Mouse (Mus musculus) layer of hippocampus, adult 9-10 months (tissue): ENCODE measurements around the gene Cfap61.
A peak's percentile ranks its signal among the peaks of the same experiment; 100 is the strongest.
"Not testable (repeated sequence)": the region's sequence is repeated elsewhere in the genome, so short reads cannot be mapped to it uniquely, and the experiment has no call there.

Source experiments
- DNase-seq: peaks from one replicate; pipeline ENCODE4 v3.0.0; 2022; ENCODE audit warnings: low spot score

Cfap61 gene

GRCm38 (mm10) chr2:145934339-145935231, at the start of gene Cfap61, which contains the start of gene Crnkl1:
Gene Cfap61 (plus strand): TSS chr2:145934784.
Gene Crnkl1 (minus strand): TSS chr2:145935014.
- peak; percentile 87 for DNase-seq

GRCm38 (mm10) chr2:145884913-145885785, 49.4 kb upstream of the Cfap61 start:
- no peak for DNase-seq

GRCm38 (mm10) chr2:145887937-145888765, 46.4 kb upstream of the Cfap61 start:
- DNase-seq = peak; percentile 57

GRCm38 (mm10) chr2:145888766-145889480, 45.7 kb upstream of the Cfap61 start:
- DNase-seq = no peak

GRCm38 (mm10) chr2:145890571-145890970, 44.0 kb upstream of the Cfap61 start:
- no peak for DNase-seq

GRCm38 (mm10) chr2:145893756-145894155, 40.8 kb upstream of the Cfap61 start:
- no peak for DNase-seq

GRCm38 (mm10) chr2:145898106-145898505, 36.5 kb upstream of the Cfap61 start:
- DNase-seq = no peak

- DNase-seq = not testable (repeated sequence)
Observed at GRCm38 (mm10) chr2:145900318-145900717, 34.3 kb upstream of the Cfap61 start.

- DNase-seq = no peak
Observed at GRCm38 (mm10) chr2:145901861-145902260, 32.7 kb upstream of the Cfap61 start, which contains the start of gene Naa20. Gene Naa20 (plus strand): TSS chr2:145902099.

- DNase-seq = peak; percentile 75
Observed at GRCm38 (mm10) chr2:145903061-145903901, 31.3 kb upstream of the Cfap61 start.

- DNase-seq = no peak
Observed at GRCm38 (mm10) chr2:145903983-145904616, 30.5 kb upstream of the Cfap61 start.

- no peak for DNase-seq
Observed at GRCm38 (mm10) chr2:145905156-145905555, 29.4 kb upstream of the Cfap61 start.

- DNase-seq = not testable (repeated sequence)
Observed at GRCm38 (mm10) chr2:145905884-145906283, 28.7 kb upstream of the Cfap61 start.

GRCm38 (mm10) chr2:145920941-145921650, 13.5 kb upstream of the Cfap61 start:
- DNase-seq = no peak

GRCm38 (mm10) chr2:145936975-145937374, 2.4 kb downstream of the Cfap61 start:
- DNase-seq = no peak

- DNase-seq = no peak
Observed at GRCm38 (mm10) chr2:145941403-145941802, 6.8 kb downstream of the Cfap61 start.

GRCm38 (mm10) chr2:145944286-145944685, 9.7 kb downstream of the Cfap61 start:
- no peak for DNase-seq

GRCm38 (mm10) chr2:145948402-145948954, 13.9 kb downstream of the Cfap61 start:
- DNase-seq = no peak
